Mouse (Mus musculus) gonadal fat pad, adult 2 months (tissue): Measurements from ENCODE around the gene Tpbgl. TPM values are rescaled to one million over a fixed set of nuclear protein-coding genes. Genes with fewer than 3 reads are reported as not detected.

Experiments used
- DNase-seq: peaks from one replicate; pipeline ENCODE4 v3.0.0-alpha.2; 2012; ENCODE audit warnings: low read depth
- polyA plus RNA-seq: library from polyadenylated mRNA; depleted of rRNA; stranded (reverse); fragments of >200 nt; gene quantifications from 2 replicates; pipeline ENCODE4 v1.2.3, GENCODE M21; 2012; rRNA removed

The Tpbgl gene
- polyA plus RNA-seq, 1 experiment = 3.2 TPM

- no peak for DNase-seq
Observed at GRCm38 (mm10) chr7:99580247-99580646, 46.7 kb downstream of the Tpbgl start.

- no peak for DNase-seq
Observed at GRCm38 (mm10) chr7:99579491-99580190, 47.3 kb downstream of the Tpbgl start.

GRCm38 (mm10) chr7:99578246-99578645 lies 48.7 kb downstream of the Tpbgl start:
- no peak for DNase-seq

Other genes starting within 250 kb of the Tpbgl start
- 16.6 and 24.0 TPM in 2 replicates for gene Gdpd5, start 245.7 kb downstream of the Tpbgl start, polyA plus RNA-seq
- gene Klhl35, start 161.1 kb downstream of the Tpbgl start, polyA plus RNA-seq = 2.1 and 2.5 TPM in 2 replicates
- 383 and 415 TPM in 2 replicates for gene Rps3, start 143.4 kb downstream of the Tpbgl start, polyA plus RNA-seq
- 37.9 and 42.6 TPM in 2 replicates for gene Arrb1, start 91.6 kb downstream of the Tpbgl start, polyA plus RNA-seq
- 32.2 and 33.2 TPM in 2 replicates for gene Slco2b1, start 84.2 kb upstream of the Tpbgl start, polyA plus RNA-seq
- 0.27 TPM in 1 of 2 replicates, not detected in the other for gene Olfr520, start 103.2 kb upstream of the Tpbgl start, polyA plus RNA-seq
- gene Olfr521, start 136.4 kb upstream of the Tpbgl start, polyA plus RNA-seq = not detected in 2 replicates
- gene Neu3, start 201.3 kb upstream of the Tpbgl start, polyA plus RNA-seq = 4.2 and 4.3 TPM in 2 replicates
- gene Xrra1, start 232.0 kb upstream of the Tpbgl start, polyA plus RNA-seq = 2.8 and 3.4 TPM in 2 replicates
- 48.4 and 73.4 TPM in 2 replicates for gene Spcs2, start 236.4 kb upstream of the Tpbgl start, polyA plus RNA-seq